Mouse (Mus musculus): ENCODE measurements around the gene Zfand3. TPM values are rescaled to one million over a fixed set of nuclear protein-coding genes. Genes with fewer than 3 reads are reported as not detected.

Gene Zfand3
- polyA plus RNA-seq, 1 experiment, result 69.3 TPM

GRCm38 (mm10) chr17:30088431-30088830 is 83.9 kb downstream of the Zfand3 start:
- H3K27me3 ChIP-seq (ENCODE audit: control insufficient read depth, insufficient read depth, low read length, poor library complexity, severe bottlenecking), result no peaks in the 10 kb centered on the region
- H3K9ac ChIP-seq (ENCODE audit: low read depth, poor library complexity, severe bottlenecking), result no peak overlapping the region
- no peak overlapping the region for H3K4me3 ChIP-seq (ENCODE audit: low read depth, low read length)
- H3K27ac ChIP-seq (ENCODE audit: insufficient read depth, low read length), result no peak overlapping the region
- H3K9me3 ChIP-seq (replicated peaks; ENCODE audit: control insufficient read depth, insufficient read depth, low read length, poor library complexity, severe bottlenecking), result no peaks in the 10 kb centered on the region
- no peak for TF ChIP-seq EP300 (IDR thresholded peaks at IDR 0.05; ENCODE audit: insufficient read depth, low read depth, low read length)
- TF ChIP-seq CTCF (IDR thresholded peaks at IDR 0.05; ENCODE audit: low read depth, low read length), result no peak
- TF ChIP-seq POLR2A (IDR thresholded peaks at IDR 0.05; ENCODE audit: insufficient read depth, low read length), result no peak
- H3K4me1 ChIP-seq (ENCODE audit: control insufficient read depth, insufficient read depth, low read length), result no peaks in the 10 kb centered on the region
- H3K36me3 ChIP-seq (ENCODE audit: control insufficient read depth, insufficient read depth, low read length, poor library complexity, severe bottlenecking), result no peaks in the 10 kb centered on the region

- no peaks in the 10 kb centered on the region for H3K36me3 ChIP-seq (ENCODE audit: control insufficient read depth, insufficient read depth, low read length, poor library complexity, severe bottlenecking)
- H3K9ac ChIP-seq (ENCODE audit: low read depth, poor library complexity, severe bottlenecking), result no peak overlapping the region
- no peaks in the 10 kb centered on the region for H3K4me1 ChIP-seq (ENCODE audit: control insufficient read depth, insufficient read depth, low read length)
- TF ChIP-seq EP300 (IDR thresholded peaks at IDR 0.05; ENCODE audit: insufficient read depth, low read depth, low read length) (no peak), CTCF (IDR thresholded peaks at IDR 0.05; ENCODE audit: low read depth, low read length) (no peak), POLR2A (IDR thresholded peaks at IDR 0.05; ENCODE audit: insufficient read depth, low read length) (no peak)
- no peak overlapping the region for H3K4me3 ChIP-seq (ENCODE audit: low read depth, low read length)
- 0 out of 2 replicates have a peak, but pooled peaks cover 1% of the 10 kb centered on the region for H3K9me3 ChIP-seq (replicated peaks; ENCODE audit: control insufficient read depth, insufficient read depth, low read length, poor library complexity, severe bottlenecking)
- H3K27ac ChIP-seq (ENCODE audit: insufficient read depth, low read length), result no peak overlapping the region
- no peaks in the 10 kb centered on the region for H3K27me3 ChIP-seq (ENCODE audit: control insufficient read depth, insufficient read depth, low read length, poor library complexity, severe bottlenecking)
These were observed 85.9 kb downstream of the Zfand3 start for GRCm38 (mm10) chr17:30090416-30090815.

- no peaks in the 10 kb centered on the region for H3K27me3 ChIP-seq (ENCODE audit: control insufficient read depth, insufficient read depth, low read length, poor library complexity, severe bottlenecking)
- H3K9ac ChIP-seq (ENCODE audit: low read depth, poor library complexity, severe bottlenecking), result no peak overlapping the region
- no peaks in the 10 kb centered on the region for H3K36me3 ChIP-seq (ENCODE audit: control insufficient read depth, insufficient read depth, low read length, poor library complexity, severe bottlenecking)
- no peak overlapping the region for H3K4me3 ChIP-seq (ENCODE audit: low read depth, low read length)
- TF ChIP-seq EP300 (IDR thresholded peaks at IDR 0.05; ENCODE audit: insufficient read depth, low read depth, low read length), result no peak
- H3K9me3 ChIP-seq (replicated peaks; ENCODE audit: control insufficient read depth, insufficient read depth, low read length, poor library complexity, severe bottlenecking), result peaks cover 8% of the 10 kb centered on the region; the same call in 1 of the 2 replicates
- H3K4me1 ChIP-seq (ENCODE audit: control insufficient read depth, insufficient read depth, low read length), result no peaks in the 10 kb centered on the region
- H3K27ac ChIP-seq (ENCODE audit: insufficient read depth, low read length), result no peak overlapping the region
These were observed 88.7 kb downstream of the Zfand3 start for GRCm38 (mm10) chr17:30093148-30093749.

- H3K9me3 ChIP-seq (replicated peaks; ENCODE audit: control insufficient read depth, insufficient read depth, low read length, poor library complexity, severe bottlenecking), result peaks cover 8% of the 10 kb centered on the region; the same call in 1 of the 2 replicates
- H3K9ac ChIP-seq (ENCODE audit: low read depth, poor library complexity, severe bottlenecking), result no peak overlapping the region
- H3K36me3 ChIP-seq (ENCODE audit: control insufficient read depth, insufficient read depth, low read length, poor library complexity, severe bottlenecking), result no peaks in the 10 kb centered on the region
- no peaks in the 10 kb centered on the region for H3K27me3 ChIP-seq (ENCODE audit: control insufficient read depth, insufficient read depth, low read length, poor library complexity, severe bottlenecking)
- no peak for TF ChIP-seq CTCF (IDR thresholded peaks at IDR 0.05; ENCODE audit: low read depth, low read length)
- TF ChIP-seq POLR2A (IDR thresholded peaks at IDR 0.05; ENCODE audit: insufficient read depth, low read length), result no peak
- no peak for TF ChIP-seq EP300 (IDR thresholded peaks at IDR 0.05; ENCODE audit: insufficient read depth, low read depth, low read length)
- H3K4me3 ChIP-seq (ENCODE audit: low read depth, low read length), result no peak overlapping the region
- H3K4me1 ChIP-seq (ENCODE audit: control insufficient read depth, insufficient read depth, low read length), result no peaks in the 10 kb centered on the region
- no peak overlapping the region for H3K27ac ChIP-seq (ENCODE audit: insufficient read depth, low read length)
These were observed 92.6 kb downstream of the Zfand3 start for GRCm38 (mm10) chr17:30097156-30097555.

GRCm38 (mm10) chr17:30097677-30098076 is 93.1 kb downstream of the Zfand3 start:
- TF ChIP-seq POLR2A (IDR thresholded peaks at IDR 0.05; ENCODE audit: insufficient read depth, low read length) (no peak), CTCF (IDR thresholded peaks at IDR 0.05; ENCODE audit: low read depth, low read length) (no peak), EP300 (IDR thresholded peaks at IDR 0.05; ENCODE audit: insufficient read depth, low read depth, low read length) (no peak)
- H3K4me3 ChIP-seq (ENCODE audit: low read depth, low read length), result no peak overlapping the region
- H3K9me3 ChIP-seq (replicated peaks; ENCODE audit: control insufficient read depth, insufficient read depth, low read length, poor library complexity, severe bottlenecking), result peaks cover 8% of the 10 kb centered on the region; the same call in 1 of the 2 replicates
- no peak overlapping the region for H3K9ac ChIP-seq (ENCODE audit: low read depth, poor library complexity, severe bottlenecking)
- H3K27ac ChIP-seq (ENCODE audit: insufficient read depth, low read length), result no peak overlapping the region
- H3K27me3 ChIP-seq (ENCODE audit: control insufficient read depth, insufficient read depth, low read length, poor library complexity, severe bottlenecking), result no peaks in the 10 kb centered on the region
- no peaks in the 10 kb centered on the region for H3K4me1 ChIP-seq (ENCODE audit: control insufficient read depth, insufficient read depth, low read length)
- no peaks in the 10 kb centered on the region for H3K36me3 ChIP-seq (ENCODE audit: control insufficient read depth, insufficient read depth, low read length, poor library complexity, severe bottlenecking)

- TF ChIP-seq POLR2A (IDR thresholded peaks at IDR 0.05; ENCODE audit: insufficient read depth, low read length) (no peak), EP300 (IDR thresholded peaks at IDR 0.05; ENCODE audit: insufficient read depth, low read depth, low read length) (no peak), CTCF (IDR thresholded peaks at IDR 0.05; ENCODE audit: low read depth, low read length) (no peak)
- Histone ChIP-seq H3K36me3 (ENCODE audit: control insufficient read depth, insufficient read depth, low read length, poor library complexity, severe bottlenecking) (no peaks in the 10 kb centered on the region), H3K4me3 (ENCODE audit: low read depth, low read length) (no peak overlapping the region), H3K27me3 (ENCODE audit: control insufficient read depth, insufficient read depth, low read length, poor library complexity, severe bottlenecking) (no peaks in the 10 kb centered on the region), H3K9me3 (replicated peaks; ENCODE audit: control insufficient read depth, insufficient read depth, low read length, poor library complexity, severe bottlenecking) (peaks cover 8% of the 10 kb centered on the region; the same call in 1 of the 2 replicates), H3K27ac (ENCODE audit: insufficient read depth, low read length) (no peak overlapping the region), H3K4me1 (ENCODE audit: control insufficient read depth, insufficient read depth, low read length) (no peaks in the 10 kb centered on the region), H3K9ac (ENCODE audit: low read depth, poor library complexity, severe bottlenecking) (no peak overlapping the region)
These were observed 95.1 kb downstream of the Zfand3 start for GRCm38 (mm10) chr17:30099670-30100069.

All from ES-Bruce4 (cell line).